Mouse (Mus musculus) spleen, postnatal 0 days (tissue): Measurements from ENCODE around the gene Vmn1r6. TPM values are rescaled to one million over a fixed set of nuclear protein-coding genes. Genes with fewer than 3 reads are reported as not detected.

Experiments
- polyA plus RNA-seq: library from polyadenylated mRNA; unstranded; fragments of >200 nt; fragmentation: Nextera tagmentation; extraction: Ambion mirVana; gene quantifications from 2 replicates; pipeline ENCODE4 v1.2.1, GENCODE M21; 2015

The Vmn1r6 gene
- polyA plus RNA-seq: not detected in 2 replicates

DNA sequence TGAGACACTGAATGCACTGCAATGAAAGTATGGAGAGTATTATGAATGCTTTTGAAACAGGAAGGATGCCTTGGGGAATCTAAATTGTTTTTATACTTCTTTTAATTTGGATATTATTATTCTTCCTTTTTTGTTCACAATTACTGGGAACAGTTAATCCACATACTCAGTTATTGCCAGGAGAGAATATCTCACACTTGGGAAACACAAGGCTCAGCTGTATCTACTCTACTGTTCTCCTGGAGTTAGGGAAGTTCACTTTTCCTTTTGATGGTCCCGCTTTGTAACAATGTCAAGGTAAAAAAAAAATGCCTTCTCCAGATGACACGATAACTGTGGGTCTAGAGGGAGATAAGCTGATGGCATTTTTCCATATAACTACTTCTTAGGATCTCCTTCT, at the start of gene Vmn1r6:
Vmn1r6 (plus strand) TSS at position 301 of the 400 bp plus-strand sequence.

DNA sequence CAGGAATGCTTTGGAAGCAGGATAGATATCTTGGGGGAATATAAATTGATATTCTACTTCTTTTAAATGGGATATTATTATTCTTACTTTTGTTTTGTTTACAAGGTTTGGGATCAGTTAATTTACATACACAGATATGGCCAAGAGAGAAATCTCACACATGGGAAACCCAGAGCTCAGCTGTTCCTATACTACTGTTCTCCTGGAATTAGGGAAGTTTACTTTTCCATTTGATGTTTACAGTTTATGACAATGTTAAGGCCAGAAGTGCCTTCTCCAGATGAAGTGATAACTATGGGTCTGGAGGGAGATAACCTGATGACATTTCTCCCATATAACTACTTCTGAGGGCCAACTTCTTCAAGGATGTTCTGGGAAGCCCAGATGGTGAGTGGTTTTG, 27.1 kb upstream of the Vmn1r6 start, which contains the start of gene Vmn1r5:
Vmn1r5 (plus strand) TSS at position 301 of the 400 bp plus-strand sequence.

DNA sequence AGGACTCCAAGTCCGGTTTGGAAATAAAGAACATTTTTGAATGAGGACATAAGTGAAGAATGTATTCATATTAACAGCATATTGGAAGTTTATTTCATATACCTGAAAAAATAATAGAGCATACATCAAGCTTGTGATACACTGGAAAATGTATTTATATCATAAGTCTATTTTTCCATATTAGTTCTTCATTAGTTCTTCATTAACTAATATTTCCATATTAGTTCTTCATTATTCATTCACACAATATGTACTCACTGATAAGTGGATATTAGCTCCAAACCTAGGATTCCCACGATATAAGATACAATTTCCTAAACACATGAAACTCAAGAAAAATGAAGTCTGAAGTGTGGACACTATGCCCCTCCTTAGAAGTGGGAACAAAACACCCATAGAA, 28.2 kb downstream of the Vmn1r6 start, which contains the start of gene Vmn1r7:
Vmn1r7 (minus strand) TSS at position 101 of the 400 bp plus-strand sequence.

DNA sequence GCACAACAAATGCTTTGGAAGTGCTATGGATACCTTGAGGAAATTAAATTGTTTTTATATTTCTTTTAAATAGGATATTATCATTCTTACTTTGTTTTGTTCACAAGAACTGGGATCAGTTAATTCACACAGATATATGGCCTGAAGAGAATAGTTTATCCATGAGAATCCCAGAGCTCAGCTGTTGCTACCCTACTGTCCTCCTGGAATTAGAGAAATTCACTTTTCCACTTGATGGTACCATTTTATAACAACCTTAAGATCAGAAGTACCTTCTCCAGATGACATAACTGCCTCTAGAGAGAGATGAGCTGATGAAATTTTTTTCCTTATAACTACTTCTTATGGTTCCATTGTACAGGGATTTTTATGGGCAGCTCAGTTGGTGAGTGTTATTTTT, 34.9 kb downstream of the Vmn1r6 start, which contains the start of gene Vmn1r8:
Vmn1r8 (plus strand) TSS at position 301 of the 400 bp plus-strand sequence.

Other genes starting within 250 kb of the Vmn1r6 start
- 15.0 and 15.1 TPM in 2 replicates for gene Kbtbd2, start 199.4 kb upstream of the Vmn1r6 start, polyA plus RNA-seq
- gene Fkbp9, start 165.2 kb upstream of the Vmn1r6 start, polyA plus RNA-seq: 27.9 and 33.6 TPM in 2 replicates
- gene Nt5c3, start 73.3 kb upstream of the Vmn1r6 start, polyA plus RNA-seq: 214 and 265 TPM in 2 replicates
- gene Vmn1r4, start 73.2 kb upstream of the Vmn1r6 start, polyA plus RNA-seq: 0.38 and 0.41 TPM in 2 replicates
- gene Vmn1r5, start 27.0 kb upstream of the Vmn1r6 start, polyA plus RNA-seq: 0.05 TPM in 1 of 2 replicates, not detected in the other
- gene Vmn1r7, start 28.1 kb downstream of the Vmn1r6 start, polyA plus RNA-seq: not detected in 2 replicates
- gene Vmn1r8, start 35.0 kb downstream of the Vmn1r6 start, polyA plus RNA-seq: not detected in 2 replicates
- gene Vmn1r9, start 69.5 kb downstream of the Vmn1r6 start, polyA plus RNA-seq: 0.02 TPM in 1 of 2 replicates, not detected in the other
- not detected in 2 replicates for gene Vmn1r10, start 112.2 kb downstream of the Vmn1r6 start, polyA plus RNA-seq
- gene Vmn1r11, start 136.2 kb downstream of the Vmn1r6 start, polyA plus RNA-seq: not detected in 2 replicates
- not detected in 2 replicates for gene Vmn1r12, start 159.7 kb downstream of the Vmn1r6 start, polyA plus RNA-seq
- not detected in 2 replicates for gene Vmn1r13, start 206.0 kb downstream of the Vmn1r6 start, polyA plus RNA-seq
- gene Vmn1r14, start 234.4 kb downstream of the Vmn1r6 start, polyA plus RNA-seq: not detected in 2 replicates